ENCODE assay signal across 11 mouse cellular contexts in genomic region chr3:139152654-139153053, GRCm38 (mm10). TPM values are rescaled to one million over a fixed set of nuclear protein-coding genes. Genes with fewer than 3 reads are reported as not detected.
DNase-seq lines count a peak whose midpoint lies in the region; ATAC-seq and TF ChIP-seq lines count a peak whose summit lies in the region.
"Had no signal": no experiment of that assay in that cellular context is flagged by ENCODE, and none has a peak within 500 bp of the region (broad histone marks: within the 10 kb centered on the region; RNA-seq: fewer than 3 reads in every experiment).

No protein-coding gene starts in this region.

- no peak for TF ChIP-seq EP300 in heart, adult 2 months (IDR thresholded peaks at IDR 0.05; ENCODE audit: insufficient read depth, low read depth, low read length)

- H3K9ac ChIP-seq in heart, adult 2 months (ENCODE audit: low read depth, low read length), result no peak overlapping the region
- no peak overlapping the region for H3K9ac ChIP-seq in heart, embryonic 12.5 days
- H3K9ac ChIP-seq in midbrain, embryonic 13.5 days (replicated peaks), result no peak overlapping the region
- H3K9ac ChIP-seq in midbrain, embryonic 15.5 days, result no peak overlapping the region
- H3K9ac ChIP-seq in forebrain, embryonic 13.5 days, result no peak overlapping the region

- intact Hi-C loops in heart, adult 2 months (cut with DNase I), result no loop called here
- intact Hi-C loops in heart, postnatal 25 days (cut with DNase I), result no loop called here

- no peak overlapping the region for H3K4me2 ChIP-seq in heart, embryonic 12.5 days
- no peak overlapping the region for H3K4me2 ChIP-seq in midbrain, embryonic 13.5 days (replicated peaks)
- no peak overlapping the region for H3K4me2 ChIP-seq in midbrain, embryonic 15.5 days
- no peak overlapping the region for H3K4me2 ChIP-seq in forebrain, embryonic 13.5 days

- TF ChIP-seq POLR2A in heart, adult 2 months (IDR thresholded peaks at IDR 0.05; ENCODE audit: insufficient read depth, low read depth, low read length), result no peak

- DNase-seq in heart, adult 2 months, result no peak
- DNase-seq in brain, adult 2 months (ENCODE audit: low read depth, low spot score), result peak; percentile 44
- peak; percentile 2 for DNase-seq in naive thymus-derived CD4-positive, alpha-beta T cell, adult 2 months (ENCODE audit: low read depth)
- DNase-seq in heart, postnatal 25 days (ENCODE audit: low spot score), result no peak
- DNase-seq: lung, postnatal 36 days had no signal

- H3K4me3 ChIP-seq in heart, adult 2 months, result no peak overlapping the region
- no peak overlapping the region for H3K4me3 ChIP-seq in heart, embryonic 12.5 days
- no peak overlapping the region for H3K4me3 ChIP-seq in midbrain, embryonic 13.5 days (replicated peaks)
- no peak overlapping the region for H3K4me3 ChIP-seq in midbrain, embryonic 15.5 days
- H3K4me3 ChIP-seq in forebrain, embryonic 13.5 days, result no peak overlapping the region

- H3K4me1 ChIP-seq in heart, adult 2 months (ENCODE audit: control insufficient read depth, insufficient read depth, low read length), result no peaks in the 10 kb centered on the region
- 0 out of 2 replicates have a peak, but pooled peaks cover 3% of the 10 kb centered on the region for H3K4me1 ChIP-seq in heart, embryonic 12.5 days (replicated peaks)
- H3K4me1 ChIP-seq in midbrain, embryonic 13.5 days (replicated peaks), result no peaks in the 10 kb centered on the region
- no peaks in the 10 kb centered on the region for H3K4me1 ChIP-seq in midbrain, embryonic 15.5 days
- no peaks in the 10 kb centered on the region for H3K4me1 ChIP-seq in forebrain, embryonic 13.5 days

- TF ChIP-seq CTCF in heart, adult 2 months (IDR thresholded peaks at IDR 0.05), result 0 out of 2 replicates have a peak, but pooled peaks have one; percentile 13

- no peaks in the 10 kb centered on the region for H3K79me2 ChIP-seq in heart, adult 2 months (replicated peaks; ENCODE audit: control insufficient read depth, insufficient read depth, low read length)

- WGBS in heart, adult 2 months, result 65% methylated on average over 3 of the region's 3 CpGs
- 48% methylated on average over 3 of the region's 3 CpGs for WGBS in heart, embryonic 12.5 days
- WGBS in midbrain, embryonic 13.5 days, result 70% methylated on average over 3 of the region's 3 CpGs
- 72% methylated on average over 3 of the region's 3 CpGs for WGBS in midbrain, embryonic 15.5 days
- WGBS in forebrain, embryonic 13.5 days, result 69% methylated on average over 3 of the region's 3 CpGs

- H3K9me3 ChIP-seq in heart, embryonic 12.5 days (replicated peaks), result no peaks in the 10 kb centered on the region
- no peaks in the 10 kb centered on the region for H3K9me3 ChIP-seq in midbrain, embryonic 13.5 days
- H3K9me3 ChIP-seq in midbrain, embryonic 15.5 days, result no peaks in the 10 kb centered on the region
- no peaks in the 10 kb centered on the region for H3K9me3 ChIP-seq in forebrain, embryonic 13.5 days (replicated peaks)

- no peak overlapping the region for H3K27ac ChIP-seq in heart, adult 2 months
- no peak overlapping the region for H3K27ac ChIP-seq in heart, embryonic 12.5 days (ENCODE audit: poor library complexity, severe bottlenecking)
- H3K27ac ChIP-seq in midbrain, embryonic 13.5 days, result no peak overlapping the region
- no peak overlapping the region for H3K27ac ChIP-seq in midbrain, embryonic 15.5 days
- H3K27ac ChIP-seq in forebrain, embryonic 13.5 days, result no peak overlapping the region

- H3K27me3 ChIP-seq in heart, adult 2 months (ENCODE audit: control insufficient read depth, insufficient read depth, low read length), result no peaks in the 10 kb centered on the region
- no peaks in the 10 kb centered on the region for H3K27me3 ChIP-seq in heart, embryonic 12.5 days (replicated peaks)
- no peaks in the 10 kb centered on the region for H3K27me3 ChIP-seq in midbrain, embryonic 13.5 days
- no peaks in the 10 kb centered on the region for H3K27me3 ChIP-seq in midbrain, embryonic 15.5 days (replicated peaks)
- no peaks in the 10 kb centered on the region for H3K27me3 ChIP-seq in forebrain, embryonic 13.5 days

- ATAC-seq in heart, embryonic 12.5 days (ENCODE audit: insufficient number of reproducible peaks, low FRiP score), result no peak
- peak; percentile 48; the same call in 1 of the 2 replicates for ATAC-seq in midbrain, embryonic 13.5 days
- ATAC-seq in midbrain, embryonic 15.5 days (replicated peaks), result no peak
- no peak for ATAC-seq in forebrain, embryonic 13.5 days
- ATAC-seq: forebrain, embryonic 16.5 days had no signal

- no peaks in the 10 kb centered on the region for H3K36me3 ChIP-seq in heart, adult 2 months (ENCODE audit: control insufficient read depth, insufficient read depth, low read length)
- H3K36me3 ChIP-seq in heart, embryonic 12.5 days, result no peaks in the 10 kb centered on the region
- H3K36me3 ChIP-seq in midbrain, embryonic 13.5 days, result no peaks in the 10 kb centered on the region
- no peaks in the 10 kb centered on the region for H3K36me3 ChIP-seq in midbrain, embryonic 15.5 days (replicated peaks)
- no peaks in the 10 kb centered on the region for H3K36me3 ChIP-seq in forebrain, embryonic 13.5 days (ENCODE audit: poor library complexity, severe bottlenecking)

RNA-seq across cellular contexts. Expression of gene Stpg2, which starts 52.8 kb away (rescaled TPM):
- total RNA-seq in heart, adult 2 months (2021), result not detected
- not detected in 2 replicates for polyA plus RNA-seq in heart, adult 2 months (2012; rRNA removed)
- 0.08 TPM in 1 of 2 replicates, not detected in the other for polyA plus RNA-seq in heart, embryonic 12.5 days (2016; fragmentation: Nextera tagmentation; extraction: Ambion mirVana)
- 0.22 TPM in 1 of 2 replicates, not detected in the other for polyA plus RNA-seq in midbrain, embryonic 13.5 days (2015; fragmentation: Nextera tagmentation; extraction: Ambion mirVana)
- polyA plus RNA-seq in midbrain, embryonic 15.5 days (2015; fragmentation: Nextera tagmentation; extraction: Ambion mirVana), result 0.08 and 0.10 TPM in 2 replicates
- total RNA-seq in heart, postnatal 25 days (2021), result not detected
- not detected in 2 replicates for polyA plus RNA-seq in forebrain, embryonic 13.5 days (2015; fragmentation: Nextera tagmentation; extraction: Ambion mirVana)
- total RNA-seq: hematopoietic stem cell, adult 5-6 weeks had no signal
- polyA plus RNA-seq: forebrain, embryonic 16.5 days had no signal

Comparison
In these comparisons a context has a peak if more than half of its experiments do, and no peak if none do; other contexts are left out.
1. DNase-seq: peak in brain, adult 2 months (single experiment) and naive thymus-derived CD4-positive, alpha-beta T cell, adult 2 months (single experiment); none in heart, adult 2 months (0 of 2) and heart, postnatal 25 days (single experiment).